Mouse (Mus musculus) liver, embryonic 12.5 days (tissue): ENCODE data around the gene Adam15. TPM values are rescaled to one million over a fixed set of nuclear protein-coding genes. Genes with fewer than 3 reads are reported as not detected.

ENCODE experiments used
- ATAC-seq: fragments of 200-750 bp; cut with Nextera tagmentation; 2 replicates; pipeline ENCODE4 v1.8.0; 2017; ENCODE audit warnings: moderate number of reproducible peaks, mild to moderate bottlenecking, moderate library complexity
- H3K27ac ChIP-seq: fragments of 300-500 bp; sonication (generic); 2 replicates; pipeline ENCODE4 v1.5.1; 2016; ENCODE audit warnings: mild to moderate bottlenecking
- H3K27me3 ChIP-seq: fragments of 300-500 bp; sonication (generic); replicated peaks from 2 replicates; pipeline ENCODE4 v1.6.1; 2016; ENCODE audit warnings: mild to moderate bottlenecking, moderate library complexity
- H3K36me3 ChIP-seq: fragments of 300-500 bp; sonication (generic); 2 replicates; pipeline ENCODE4 v1.6.1; 2016; ENCODE audit warnings: mild to moderate bottlenecking, moderate library complexity
- H3K4me1 ChIP-seq: fragments of 300-500 bp; sonication (generic); 2 replicates; pipeline ENCODE4 v1.6.1; 2016
- H3K4me2 ChIP-seq: fragments of 300-500 bp; sonication (generic); 2 replicates; pipeline ENCODE4 v1.6.1; 2016; ENCODE audit warnings: mild to moderate bottlenecking, moderate library complexity
- H3K4me3 ChIP-seq: fragments of 300-500 bp; sonication (generic); 2 replicates; pipeline ENCODE4 v1.5.1; 2016; ENCODE audit warnings: mild to moderate bottlenecking, moderate library complexity
- H3K9ac ChIP-seq: fragments of 300-500 bp; sonication (generic); 2 replicates; pipeline ENCODE4 v1.6.1; 2016; ENCODE audit warnings: mild to moderate bottlenecking, moderate library complexity
- H3K9me3 ChIP-seq: fragments of 300-500 bp; sonication (generic); replicated peaks from 2 replicates; pipeline ENCODE4 v1.6.1; 2016; ENCODE audit warnings: mild to moderate bottlenecking, moderate library complexity
- WGBS: fragments of 180-500 bp; shearing (Covaris S2); methylation state at CpG from one replicate; pipeline ENCODE4 v1.1.7; 2016; ENCODE audit not compliant: insufficient replicate concordance; 5-methylcytosine and 5-hydroxymethylcytosine counted together
- polyA plus RNA-seq: library from polyadenylated mRNA; unstranded; fragments of >200 nt; fragmentation: Nextera tagmentation; extraction: Ambion mirVana; gene quantifications from 2 replicates; pipeline ENCODE4 v1.2.1, GENCODE M21; 2016

Gene Adam15
- polyA plus RNA-seq, 1 experiment from 2014 or later = 14.5 TPM

- no peak overlapping the region for H3K9ac ChIP-seq
- H3K4me1 ChIP-seq = peaks cover 11% of the 10 kb centered on the region
- 54% methylated on average over 9 of the region's 9 CpGs for WGBS
- no peak overlapping the region for H3K27ac ChIP-seq
- H3K4me3 ChIP-seq = no peak overlapping the region
- peaks cover 92% of the 10 kb centered on the region for H3K27me3 ChIP-seq
- H3K4me2 ChIP-seq = no peak overlapping the region
- ATAC-seq = no peak
- H3K36me3 ChIP-seq = no peaks in the 10 kb centered on the region
- no peaks in the 10 kb centered on the region for H3K9me3 ChIP-seq
Measured at GRCm38 (mm10) chr3:89327371-89327870, 22.4 kb downstream of the Adam15 start.

GRCm38 (mm10) chr3:89325882-89326281, 23.9 kb downstream of the Adam15 start:
- ATAC-seq = no peak
- Histone ChIP-seq H3K4me1 (peaks cover 25% of the 10 kb centered on the region), H3K9ac (no peak overlapping the region), H3K4me3 (no peak overlapping the region), H3K4me2 (no peak overlapping the region), H3K27me3 (peaks cover 93% of the 10 kb centered on the region), H3K27ac (no peak overlapping the region), H3K9me3 (no peaks in the 10 kb centered on the region), H3K36me3 (no peaks in the 10 kb centered on the region)
- WGBS = 62% methylated on average over 8 of the region's 8 CpGs

- Histone ChIP-seq H3K36me3 (no peaks in the 10 kb centered on the region), H3K27me3 (peaks cover 98% of the 10 kb centered on the region), H3K4me3 (peak within 1 kb of the TSS; percentile 50), H3K27ac (no peak within 1 kb of the TSS), H3K4me1 (peaks cover 37% of the 10 kb centered on the region), H3K9me3 (no peaks in the 10 kb centered on the region), H3K9ac (peak within 1 kb of the TSS; percentile 8; the same call in 1 of the 2 replicates), H3K4me2 (peak within 1 kb of the TSS; percentile 75)
- peak; percentile 9; the same call in 1 of the 2 replicates for ATAC-seq
- 2% methylated on average over 51 of the region's 53 CpGs for WGBS
Measured at GRCm38 (mm10) chr3:89322514-89323165, 27.2 kb downstream of the Adam15 start, which contains the start of gene Efna3. Gene Efna3 (minus strand): TSS chr3:89322965.

- no peaks in the 10 kb centered on the region for H3K9me3 ChIP-seq
- H3K27me3 ChIP-seq = peaks cover 98% of the 10 kb centered on the region
- no peak for ATAC-seq
- peaks cover 37% of the 10 kb centered on the region for H3K4me1 ChIP-seq
- no peak overlapping the region for H3K27ac ChIP-seq
- no peaks in the 10 kb centered on the region for H3K36me3 ChIP-seq
- H3K4me3 ChIP-seq = peak overlapping the region; percentile 50
- peak overlapping the region; percentile 75 for H3K4me2 ChIP-seq
- H3K9ac ChIP-seq = 0 out of 2 replicates have a peak overlapping the region, but pooled peaks have one; percentile 8
- 3% methylated on average over 14 of the region's 14 CpGs for WGBS
Measured at GRCm38 (mm10) chr3:89322131-89322500, 27.7 kb downstream of the Adam15 start.

GRCm38 (mm10) chr3:89321183-89322130, 28.3 kb downstream of the Adam15 start:
- 3% methylated on average over 66 of the region's 66 CpGs for WGBS
- Histone ChIP-seq H3K27me3 (peaks cover 98% of the 10 kb centered on the region), H3K9me3 (no peaks in the 10 kb centered on the region), H3K36me3 (no peaks in the 10 kb centered on the region), H3K4me2 (peak overlapping the region; percentile 75), H3K4me3 (peak overlapping the region; percentile 50), H3K9ac (no peak overlapping the region), H3K27ac (no peak overlapping the region), H3K4me1 (peaks cover 38% of the 10 kb centered on the region)
- no peak for ATAC-seq

GRCm38 (mm10) chr3:89320581-89321182, 29.1 kb downstream of the Adam15 start:
- no peaks in the 10 kb centered on the region for H3K9me3 ChIP-seq
- H3K9ac ChIP-seq = no peak overlapping the region
- H3K4me1 ChIP-seq = peaks cover 45% of the 10 kb centered on the region
- no peaks in the 10 kb centered on the region for H3K36me3 ChIP-seq
- H3K4me3 ChIP-seq = peak overlapping the region; percentile 50
- H3K4me2 ChIP-seq = peak overlapping the region; percentile 75
- H3K27ac ChIP-seq = no peak overlapping the region
- 1% methylated on average over 41 of the region's 41 CpGs for WGBS
- ATAC-seq = no peak
- H3K27me3 ChIP-seq = peaks cover 98% of the 10 kb centered on the region

- 5% methylated on average over 58 of the region's 58 CpGs for WGBS
- H3K4me1 ChIP-seq = peaks cover 53% of the 10 kb centered on the region
- H3K9me3 ChIP-seq = no peaks in the 10 kb centered on the region
- H3K27me3 ChIP-seq = peaks cover 99% of the 10 kb centered on the region
- peak overlapping the region; percentile 75 for H3K4me2 ChIP-seq
- no peak for ATAC-seq
- H3K36me3 ChIP-seq = no peaks in the 10 kb centered on the region
- peak overlapping the region; percentile 42 for H3K4me3 ChIP-seq
- no peak overlapping the region for H3K27ac ChIP-seq
- no peak overlapping the region for H3K9ac ChIP-seq
Measured at GRCm38 (mm10) chr3:89319591-89320350, 30.0 kb downstream of the Adam15 start.

- Histone ChIP-seq H3K4me1 (peaks cover 53% of the 10 kb centered on the region), H3K36me3 (no peaks in the 10 kb centered on the region), H3K27me3 (peaks cover 97% of the 10 kb centered on the region), H3K9ac (no peak overlapping the region), H3K4me3 (peak overlapping the region; percentile 42; the same call in 1 of the 2 replicates), H3K27ac (no peak overlapping the region), H3K4me2 (peak overlapping the region; percentile 62), H3K9me3 (no peaks in the 10 kb centered on the region)
- no peak for ATAC-seq
- 15% methylated on average over 21 of the region's 21 CpGs for WGBS
Measured at GRCm38 (mm10) chr3:89318971-89319590, 30.7 kb downstream of the Adam15 start.

GRCm38 (mm10) chr3:89318316-89318715, 31.5 kb downstream of the Adam15 start:
- H3K4me3 ChIP-seq = no peak overlapping the region
- H3K27me3 ChIP-seq = peaks cover 93% of the 10 kb centered on the region
- no peak overlapping the region for H3K27ac ChIP-seq
- peaks cover 53% of the 10 kb centered on the region for H3K4me1 ChIP-seq
- no peak overlapping the region for H3K9ac ChIP-seq
- no peak for ATAC-seq
- no peak overlapping the region for H3K4me2 ChIP-seq
- H3K9me3 ChIP-seq = no peaks in the 10 kb centered on the region
- no peaks in the 10 kb centered on the region for H3K36me3 ChIP-seq
- WGBS = 60% methylated on average over 8 of the region's 8 CpGs

- no peak overlapping the region for H3K4me2 ChIP-seq
- WGBS = 59% methylated on average over 6 of the region's 6 CpGs
- ATAC-seq = no peak
- peaks cover 86% of the 10 kb centered on the region for H3K27me3 ChIP-seq
- no peak overlapping the region for H3K4me3 ChIP-seq
- peaks cover 45% of the 10 kb centered on the region for H3K4me1 ChIP-seq
- H3K9ac ChIP-seq = no peak overlapping the region
- no peaks in the 10 kb centered on the region for H3K9me3 ChIP-seq
- H3K27ac ChIP-seq = no peak overlapping the region
- no peaks in the 10 kb centered on the region for H3K36me3 ChIP-seq
Measured at GRCm38 (mm10) chr3:89317246-89317645, 32.5 kb downstream of the Adam15 start.

GRCm38 (mm10) chr3:89316833-89317232, 33.0 kb downstream of the Adam15 start:
- Histone ChIP-seq H3K4me2 (no peak overlapping the region), H3K9me3 (no peaks in the 10 kb centered on the region), H3K9ac (no peak overlapping the region), H3K36me3 (no peaks in the 10 kb centered on the region), H3K27ac (no peak overlapping the region), H3K4me1 (peaks cover 41% of the 10 kb centered on the region), H3K27me3 (peaks cover 82% of the 10 kb centered on the region), H3K4me3 (no peak overlapping the region)
- 1% methylated on average over 4 of the region's 4 CpGs for WGBS
- ATAC-seq = no peak
